Comparison of ENCODE assay signal across 33 mouse cellular contexts in the genomic region with DNA sequence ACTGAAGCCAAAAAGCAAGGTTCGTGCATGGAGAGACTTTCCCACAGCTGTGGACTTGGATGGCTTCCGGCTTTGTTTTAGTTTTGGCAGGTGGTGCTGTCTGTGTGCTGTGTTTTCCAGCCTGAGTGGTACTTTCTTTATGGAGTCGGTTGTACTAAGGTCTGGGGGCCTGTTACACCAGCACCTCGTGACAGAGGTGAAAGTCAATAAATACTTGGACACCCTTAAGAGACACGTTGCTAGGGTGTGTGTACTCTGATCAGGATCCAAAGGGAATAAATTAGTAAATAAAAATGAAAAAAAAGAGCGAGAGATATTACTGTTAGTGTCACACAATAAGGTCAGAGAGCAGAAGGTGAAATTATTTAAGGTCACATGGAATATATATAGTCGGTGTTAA. TPM values are rescaled to one million over a fixed set of nuclear protein-coding genes. Genes with fewer than 3 reads are reported as not detected.
"Had no signal": no experiment of that assay in that cellular context is flagged by ENCODE, and none has a peak within 500 bp of the region (broad histone marks: within the 10 kb centered on the region; RNA-seq: fewer than 3 reads in every experiment).

No protein-coding gene starts in this region.

- H3K27me3 ChIP-seq: heart, embryonic 12.5 days; hindbrain, embryonic 12.5 days; intestine, embryonic 15.5 days; limb, embryonic 13.5 days; limb, embryonic 15.5 days had no signal

- H3K4me2 ChIP-seq: heart, embryonic 12.5 days; intestine, embryonic 15.5 days had no signal

- H3K9ac ChIP-seq: heart, embryonic 12.5 days; hindbrain, embryonic 12.5 days; hindbrain, embryonic 14.5 days; intestine, embryonic 15.5 days; limb, embryonic 13.5 days; limb, embryonic 15.5 days had no signal

- H3K36me3 ChIP-seq: intestine, embryonic 15.5 days had no signal

- DNase-seq: gastrocnemius, adult 2 months; gastrocnemius, postnatal 10 days; gastrocnemius, postnatal 25 days; heart, adult 2 months; heart, postnatal 10 days; heart, postnatal 4 days; kidney, adult 18-20 months; kidney, adult 8-10 months; kidney, postnatal 10 days; kidney, postnatal 25 days; kidney, postnatal 4 days; left cerebral cortex, postnatal 4 days had no signal

- ATAC-seq: hindbrain, embryonic 16.5 days; inflammation-experienced regulatory T-cells, adult 6 months; intestine, embryonic 15.5 days; intestine, postnatal 0 days had no signal

- H3K4me3 ChIP-seq: heart, adult 2 months; left cerebral cortex, adult 2 months had no signal

- H3K9me3 ChIP-seq: heart, embryonic 12.5 days; hindbrain, embryonic 10.5 days; hindbrain, embryonic 12.5 days; intestine, embryonic 15.5 days; limb, embryonic 13.5 days; limb, embryonic 15.5 days had no signal

- H3K27ac ChIP-seq: heart, adult 2 months; hindbrain, embryonic 10.5 days; hindbrain, embryonic 12.5 days; hindbrain, embryonic 14.5 days; intestine, embryonic 15.5 days; layer of hippocampus, adult 2 months; left cerebral cortex, adult 2 months; limb, embryonic 13.5 days; limb, embryonic 15.5 days had no signal

RNA-seq across cellular contexts. Expression of a gene that starts 44.3 kb away (rescaled TPM):
- total RNA-seq: gastrocnemius, adult 2 months; gastrocnemius, postnatal 25 days; granulocyte monocyte progenitor cell, adult 5-6 weeks; heart, adult 2 months; heart, postnatal 10 days; heart, postnatal 25 days; heart, postnatal 4 days; layer of hippocampus, adult 2 months; layer of hippocampus, postnatal 25 days; left cerebral cortex, adult 2 months; left cerebral cortex, postnatal 25 days; left cerebral cortex, postnatal 4 days had no signal
- polyA plus RNA-seq: forebrain, embryonic 16.5 days; frontal cortex, adult 2 months; heart, embryonic 12.5 days; heart, embryonic 14.5 days; hindbrain, embryonic 10.5 days; hindbrain, embryonic 12.5 days; hindbrain, embryonic 14.5 days; hindbrain, embryonic 16.5 days; inflammation-experienced regulatory T-cells, adult 6 months; kidney, embryonic 14.5 days; limb, embryonic 11.5 days; limb, embryonic 13.5 days; limb, embryonic 15.5 days had no signal
